Mouse (Mus musculus) lung, postnatal 0 days (tissue): ENCODE data around the gene Hipk2.

Experiments
- CTCF ChIP-seq: IDR thresholded peaks from 2 replicates; pipeline ENCODE4 v1.5.1; 2016; ENCODE audit warnings: antibody characterized with exemption, mild to moderate bottlenecking
- EP300 ChIP-seq: IDR thresholded peaks from 2 replicates; pipeline ENCODE4 v1.6.1; 2016; ENCODE audit warnings: antibody characterized with exemption, mild to moderate bottlenecking, control low read depth

DNA sequence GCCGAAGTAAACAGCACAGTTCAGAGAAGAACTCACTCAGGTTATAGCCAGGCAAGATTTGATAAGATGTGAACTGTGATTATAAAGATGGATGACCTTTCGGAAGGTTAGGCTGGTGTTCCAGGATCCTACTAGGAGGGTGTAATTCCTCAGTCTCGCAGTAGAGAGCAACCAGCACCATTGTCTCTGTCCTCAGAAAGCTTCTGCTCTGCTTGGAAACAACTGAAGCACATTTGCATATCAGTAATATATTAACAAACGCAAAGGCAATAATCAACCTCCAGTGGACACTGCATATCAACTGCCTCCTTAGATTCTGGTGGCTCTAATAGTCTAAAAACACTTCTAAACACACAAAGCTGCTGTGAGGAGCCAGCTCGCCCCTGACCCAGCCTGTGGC is 48.5 kb downstream of the Hipk2 start:
- TF ChIP-seq CTCF = peak; percentile 31
- no peak for TF ChIP-seq EP300
